9 mouse cellular contexts compared by ENCODE assay signal in genomic region chr14:57093029-57093428, GRCm38 (mm10). TPM values are rescaled to one million over a fixed set of nuclear protein-coding genes. Genes with fewer than 3 reads are reported as not detected.
DNase-seq lines count a peak whose midpoint lies in the region; ATAC-seq and TF ChIP-seq lines count a peak whose summit lies in the region.
"Had no signal": no experiment of that assay in that cellular context is flagged by ENCODE, and none has a peak within 500 bp of the region (broad histone marks: within the 10 kb centered on the region; RNA-seq: fewer than 3 reads in every experiment).

No protein-coding gene starts in this region.

- TF ChIP-seq CTCF in liver, embryonic 14.5 days (IDR thresholded peaks at IDR 0.05; ENCODE audit: low read depth), result peak; percentile 69

- H3K4me3 ChIP-seq in kidney, embryonic 14.5 days (ENCODE audit: low read length), result no peak overlapping the region
- no peak overlapping the region for H3K4me3 ChIP-seq in liver, embryonic 14.5 days (ENCODE audit: insufficient read depth in 1 of 2, low read depth in 2 of 2, low read length in 2 of 2)

- H3K27ac ChIP-seq in kidney, embryonic 14.5 days (ENCODE audit: low read depth, low read length), result no peak overlapping the region
- no peak overlapping the region for H3K27ac ChIP-seq in liver, embryonic 14.5 days

- no peaks in the 10 kb centered on the region for H3K9me3 ChIP-seq in kidney, embryonic 14.5 days (ENCODE audit: control insufficient read depth, low read length)
- no peaks in the 10 kb centered on the region for H3K9me3 ChIP-seq in liver, embryonic 14.5 days (ENCODE audit: control insufficient read depth, low read length)

- ATAC-seq in kidney, embryonic 14.5 days (ENCODE audit: low FRiP score, low TSS enrichment), result no peak
- no peak for ATAC-seq in liver, embryonic 14.5 days (ENCODE audit: insufficient read depth)

- DNase-seq in kidney, adult 18-20 months, result peak; percentile 58
- DNase-seq in MEL-GATA-1-ER (ENCODE audit: extremely low read depth, low read depth), result peak; percentile 41
- peak; percentile 53 for DNase-seq in c-Kit-positive CD71-negative TER-119-negative erythroid progenitor cells, embryonic 14.5 days (ENCODE audit: low read depth)
- DNase-seq in induced T-regulatory cell, adult 2 months (ENCODE audit: low read depth), result peak; percentile 80
- DNase-seq in liver, embryonic 14.5 days (ENCODE audit: low read depth in 3 of 3, low spot score in 3 of 3), result no peak
- peak; percentile 46 for DNase-seq in splenic B cell, adult 2 months (ENCODE audit: low read depth, low spot score)
- DNase-seq in urinary bladder, adult 18-20 months (ENCODE audit: low spot score in 2 of 2), result no peak

- H3K9ac ChIP-seq in kidney, embryonic 14.5 days (ENCODE audit: low read depth, low read length), result no peak overlapping the region
- no peak overlapping the region for H3K9ac ChIP-seq in liver, embryonic 14.5 days (replicated peaks)

- no peaks in the 10 kb centered on the region for H3K36me3 ChIP-seq in kidney, embryonic 14.5 days (ENCODE audit: control insufficient read depth, insufficient read depth, low read length)
- H3K36me3 ChIP-seq in liver, embryonic 14.5 days (replicated peaks; ENCODE audit: control insufficient read depth, insufficient read depth, low read depth), result no peaks in the 10 kb centered on the region
- H3K36me3 ChIP-seq in splenic B cell, adult 2 months (ENCODE audit: control insufficient read depth, insufficient read depth, low read length, poor library complexity, severe bottlenecking), result no peaks in the 10 kb centered on the region

- TF ChIP-seq EP300 in liver, embryonic 14.5 days (IDR thresholded peaks at IDR 0.05; ENCODE audit: low read depth), result no peak

- no peaks in the 10 kb centered on the region for H3K4me1 ChIP-seq in kidney, embryonic 14.5 days (ENCODE audit: control insufficient read depth, insufficient read depth, low read length)
- peaks cover 0 to 17% of the 10 kb centered on the region in 2 experiments; a peak in 2 of 4 replicates for H3K4me1 ChIP-seq in liver, embryonic 14.5 days (replicated peaks; ENCODE audit: control insufficient read depth in 2 of 2, insufficient read depth in 2 of 2, low read length in 1 of 2)

- 0 out of 2 replicates have a peak, but pooled peaks cover 3% of the 10 kb centered on the region for H3K27me3 ChIP-seq in kidney, embryonic 14.5 days (ENCODE audit: control insufficient read depth, insufficient read depth, low read length)
- H3K27me3 ChIP-seq in liver, embryonic 14.5 days (ENCODE audit: control insufficient read depth, insufficient read depth, low read length), result no peaks in the 10 kb centered on the region
- H3K27me3 ChIP-seq in splenic B cell, adult 2 months (ENCODE audit: control insufficient read depth, insufficient read depth, low read length, poor library complexity, severe bottlenecking), result no peaks in the 10 kb centered on the region; the same call in 1 of the 2 replicates

- 12% methylated on average over 8 of the region's 8 CpGs for WGBS in kidney, embryonic 14.5 days
- WGBS in liver, embryonic 14.5 days (ENCODE audit: insufficient replicate concordance), result 4% methylated on average over 8 of the region's 8 CpGs

- no peak overlapping the region for H3K4me2 ChIP-seq in kidney, embryonic 14.5 days (replicated peaks; ENCODE audit: low read depth, low read length)
- H3K4me2 ChIP-seq in liver, embryonic 14.5 days (ENCODE audit: low read depth), result no peak overlapping the region

RNA-seq across cellular contexts. Expression of gene Gjb2, which starts 11.5 kb away (rescaled TPM):
- polyA plus RNA-seq in kidney, embryonic 14.5 days (2014; fragmentation: Nextera tagmentation; extraction: Ambion mirVana), result 0.67 and 1.2 TPM in 2 replicates
- polyA plus RNA-seq in liver, embryonic 14.5 days (2012; rRNA removed), result 3.3 and 4.9 TPM in 2 replicates
- 11.2 and 11.7 TPM in 2 replicates for polyA plus RNA-seq in liver, embryonic 14.5 days (2014; fragmentation: Nextera tagmentation; extraction: Ambion mirVana)

RNA-seq across cellular contexts. Expression of gene Gm4491, which starts 22.7 kb away (rescaled TPM):
- polyA plus RNA-seq in kidney, embryonic 14.5 days (2014; fragmentation: Nextera tagmentation; extraction: Ambion mirVana), result not detected in 2 replicates
- polyA plus RNA-seq in liver, embryonic 14.5 days (2012; rRNA removed), result not detected in 2 replicates
- not detected in 2 replicates for polyA plus RNA-seq in liver, embryonic 14.5 days (2014; fragmentation: Nextera tagmentation; extraction: Ambion mirVana)
- polyA plus RNA-seq: heart, embryonic 16.5 days had no signal

RNA-seq across cellular contexts. Expression of gene Gja3, which starts 35.1 kb away (rescaled TPM):
- 4.4 and 5.8 TPM in 2 replicates for polyA plus RNA-seq in kidney, embryonic 14.5 days (2014; fragmentation: Nextera tagmentation; extraction: Ambion mirVana)
- not detected in 2 replicates for polyA plus RNA-seq in liver, embryonic 14.5 days (2012; rRNA removed)
- polyA plus RNA-seq in liver, embryonic 14.5 days (2014; fragmentation: Nextera tagmentation; extraction: Ambion mirVana), result not detected in 2 replicates

RNA-seq across cellular contexts. Expression of gene Gjb6, which starts 40.4 kb away (rescaled TPM):
- polyA plus RNA-seq in kidney, embryonic 14.5 days (2014; fragmentation: Nextera tagmentation; extraction: Ambion mirVana), result 0.30 and 1.2 TPM in 2 replicates
- 0.06 TPM in 1 of 2 replicates, not detected in the other for polyA plus RNA-seq in liver, embryonic 14.5 days (2012; rRNA removed)
- not detected in 2 replicates for polyA plus RNA-seq in liver, embryonic 14.5 days (2014; fragmentation: Nextera tagmentation; extraction: Ambion mirVana)
- polyA plus RNA-seq: heart, embryonic 16.5 days had no signal

Comparison
In these comparisons a context has a peak if more than half of its experiments do, and no peak if none do; other contexts are left out.
1. DNase-seq: peak in kidney, adult 18-20 months (single experiment), MEL-GATA-1-ER (single experiment), c-Kit-positive CD71-negative TER-119-negative erythroid progenitor cells, embryonic 14.5 days (single experiment), induced T-regulatory cell, adult 2 months (single experiment) and splenic B cell, adult 2 months (single experiment); none in liver, embryonic 14.5 days (0 of 3) and urinary bladder, adult 18-20 months (0 of 2).